Mouse (Mus musculus): ENCODE data around the gene 4930524B15Rik. TPM values are rescaled to one million over a fixed set of nuclear protein-coding genes. Genes with fewer than 3 reads are reported as not detected.

4930524B15Rik gene
- polyA plus RNA-seq, 1 experiment from 2014 or later, result not detected

- no peaks in the 10 kb centered on the region for H3K27me3 ChIP-seq
- H3K4me1 ChIP-seq, result peaks cover 13% of the 10 kb centered on the region; the same call in 1 of the 2 replicates
- WGBS, result 35% methylated on average over 8 of the region's 8 CpGs
- ATAC-seq (ENCODE audit: insufficient number of reproducible peaks, low FRiP score, low TSS enrichment, low read depth), result no peak
- no peak overlapping the region for H3K27ac ChIP-seq
- H3K4me2 ChIP-seq, result no peak overlapping the region
- H3K9me3 ChIP-seq, result no peaks in the 10 kb centered on the region
- H3K9ac ChIP-seq, result no peak overlapping the region
- no peaks in the 10 kb centered on the region for H3K36me3 ChIP-seq
- no peak overlapping the region for H3K4me3 ChIP-seq
These were observed 54.9 kb downstream of the 4930524B15Rik start for GRCm38 (mm10) chr11:32020031-32020965.

- H3K27ac ChIP-seq, result no peak overlapping the region; the same call in 1 of the 2 replicates
- H3K9me3 ChIP-seq, result no peaks in the 10 kb centered on the region
- 0 out of 2 replicates have a peak, but pooled peaks have one; percentile 61 for ATAC-seq (ENCODE audit: insufficient number of reproducible peaks, low FRiP score, low TSS enrichment, low read depth)
- H3K4me2 ChIP-seq, result no peak overlapping the region
- no peak overlapping the region for H3K9ac ChIP-seq
- 44% methylated on average over 5 of the region's 5 CpGs for WGBS
- no peaks in the 10 kb centered on the region for H3K27me3 ChIP-seq
- H3K4me1 ChIP-seq, result peaks cover 14% of the 10 kb centered on the region
- no peaks in the 10 kb centered on the region for H3K36me3 ChIP-seq
- no peak overlapping the region for H3K4me3 ChIP-seq
These were observed 61.2 kb downstream of the 4930524B15Rik start for GRCm38 (mm10) chr11:32026634-32027033.

GRCm38 (mm10) chr11:32027474-32028342, 62.3 kb downstream of the 4930524B15Rik start:
- Histone ChIP-seq H3K27me3 (no peaks in the 10 kb centered on the region), H3K36me3 (no peaks in the 10 kb centered on the region), H3K9me3 (no peaks in the 10 kb centered on the region), H3K4me1 (peaks cover 14% of the 10 kb centered on the region), H3K4me2 (no peak overlapping the region), H3K4me3 (no peak overlapping the region), H3K27ac (no peak overlapping the region), H3K9ac (no peak overlapping the region)
- 66% methylated on average over 7 of the region's 7 CpGs for WGBS
- no peak for ATAC-seq (ENCODE audit: insufficient number of reproducible peaks, low FRiP score, low TSS enrichment, low read depth)

- Histone ChIP-seq H3K4me2 (no peak overlapping the region), H3K9ac (no peak overlapping the region), H3K36me3 (no peaks in the 10 kb centered on the region), H3K9me3 (no peaks in the 10 kb centered on the region), H3K27me3 (no peaks in the 10 kb centered on the region), H3K4me3 (no peak overlapping the region), H3K4me1 (peaks cover 14% of the 10 kb centered on the region), H3K27ac (no peak overlapping the region)
- WGBS, result 81% methylated on average over 3 of the region's 3 CpGs
- no peak for ATAC-seq (ENCODE audit: insufficient number of reproducible peaks, low FRiP score, low TSS enrichment, low read depth)
These were observed 63.2 kb downstream of the 4930524B15Rik start for GRCm38 (mm10) chr11:32028605-32029004.

Other genes with a start within 250 kb of the 4930524B15Rik start
- 2.9 and 3.2 TPM in 2 replicates for gene Cpeb4, start 93.4 kb upstream of the 4930524B15Rik start, polyA plus RNA-seq (2015; fragmentation: Nextera tagmentation; extraction: Ambion mirVana)
- gene Nsg2, start 34.9 kb downstream of the 4930524B15Rik start, polyA plus RNA-seq (2015; fragmentation: Nextera tagmentation; extraction: Ambion mirVana), result 6.3 TPM in 2 replicates
- 0.31 and 0.55 TPM in 2 replicates for gene Il9r, start 234.7 kb downstream of the 4930524B15Rik start, polyA plus RNA-seq (2015; fragmentation: Nextera tagmentation; extraction: Ambion mirVana)
- 45.6 and 48.1 TPM in 2 replicates for gene Snrnp25, start 239.8 kb downstream of the 4930524B15Rik start, polyA plus RNA-seq (2015; fragmentation: Nextera tagmentation; extraction: Ambion mirVana)